Mouse (Mus musculus) liver, embryonic 14.5 days (tissue): ENCODE data around the gene Col6a3. TPM values are rescaled to one million over a fixed set of nuclear protein-coding genes. Genes with fewer than 3 reads are reported as not detected.
A peak's percentile ranks its signal among the peaks of the same experiment; 100 is the strongest.

Source experiments
- ATAC-seq: fragments of 200-750 bp; cut with Nextera tagmentation; 2 replicates; pipeline ENCODE4 v1.8.0; 2017; ENCODE audit warnings: moderate number of reproducible peaks, mild to moderate bottlenecking, moderate library complexity; ENCODE audit not compliant: insufficient read depth
- DNase-seq, 3 experiments: peaks; one replicate each; pipeline ENCODE4 v3.0.0-alpha.2; 2012 to 2013; ENCODE audit warnings: low read depth in 3 of 3, low spot score in 3 of 3
- H3K27ac ChIP-seq: fragments of 300-500 bp; sonication (generic); 2 replicates; pipeline ENCODE4 v1.5.1; 2014; ENCODE audit warnings: moderate library complexity, mild to moderate bottlenecking, control low read depth, inconsistent platforms
- H3K27me3 ChIP-seq: fragments of 300-500 bp; sonication (generic); 2 replicates; pipeline ENCODE4 v1.6.1; 2014; ENCODE audit warnings: mild to moderate bottlenecking, low read length, moderate library complexity; ENCODE audit not compliant: control insufficient read depth, insufficient read depth
- H3K36me3 ChIP-seq: fragments of 300-500 bp; sonication (generic); replicated peaks from 2 replicates; pipeline ENCODE4 v1.6.1; 2014; ENCODE audit warnings: low read depth; ENCODE audit not compliant: control insufficient read depth, insufficient read depth
- H3K4me1 ChIP-seq, 2 experiments: fragments of 200-500 bp in 1 of 2; fragments of 300-500 bp in 1 of 2; sonication (generic) in 1 of 2; replicated peaks; 2 replicates each; pipeline ENCODE4 v1.6.1; 2012 to 2014; ENCODE audit warnings: antibody characterized with exemption in 1 of 2, inconsistent platforms in 1 of 2, low read length in 1 of 2; ENCODE audit not compliant: control insufficient read depth in 2 of 2, insufficient read depth in 2 of 2
- H3K4me2 ChIP-seq: fragments of 300-500 bp; sonication (generic); 2 replicates; pipeline ENCODE4 v1.6.1; 2014; ENCODE audit warnings: low read depth, mild to moderate bottlenecking, control low read depth, moderate library complexity
- H3K4me3 ChIP-seq, 2 experiments: fragments of 200-500 bp in 1 of 2; fragments of 300-500 bp in 1 of 2; sonication (generic) in 1 of 2; 2 replicates each; pipeline ENCODE4 v1.5.1; 2012 to 2014; ENCODE audit warnings: low read depth in 2 of 2, low read length in 2 of 2, mild to moderate bottlenecking in 2 of 2, control low read depth in 1 of 2, inconsistent platforms in 1 of 2, moderate library complexity in 1 of 2; ENCODE audit not compliant: insufficient read depth in 1 of 2
- H3K9ac ChIP-seq: fragments of 300-500 bp; sonication (generic); replicated peaks from 2 replicates; pipeline ENCODE4 v1.6.1; 2014; ENCODE audit warnings: mild to moderate bottlenecking, control low read depth, moderate library complexity
- H3K9me3 ChIP-seq: fragments of 300-500 bp; sonication (generic); 2 replicates; pipeline ENCODE4 v1.6.1; 2016; ENCODE audit warnings: low read length, mixed read lengths; ENCODE audit not compliant: control insufficient read depth
- CTCF ChIP-seq: IDR thresholded peaks from 2 replicates; pipeline ENCODE4 v1.5.1; 2016; ENCODE audit warnings: antibody characterized with exemption, low read depth, control low read depth
- EP300 ChIP-seq: IDR thresholded peaks from 2 replicates; pipeline ENCODE4 v1.6.1; 2016; ENCODE audit warnings: antibody characterized with exemption, low read depth
- WGBS: fragments of 180-500 bp; shearing (Covaris S2); extraction: QIAGEN DNeasy Blood & Tissue Kit; methylation state at CpG from one replicate; pipeline ENCODE4 v1.1.7; 2014; ENCODE audit not compliant: insufficient replicate concordance; 5-methylcytosine and 5-hydroxymethylcytosine counted together
- polyA plus RNA-seq, 2 experiments: library from polyadenylated mRNA; depleted of rRNA in 1 of 2; stranded (reverse) in 1 of 2; unstranded in 1 of 2; fragments of >200 nt; fragmentation: Nextera tagmentation in 1 of 2; extraction: Ambion mirVana in 1 of 2; gene quantifications; 2 replicates each; pipeline versions ENCODE4 v1.2.1 to v1.2.3; 2012 to 2014

The Col6a3 gene
- polyA plus RNA-seq, 2 experiments = 2.8 to 4.2 TPM

DNA sequence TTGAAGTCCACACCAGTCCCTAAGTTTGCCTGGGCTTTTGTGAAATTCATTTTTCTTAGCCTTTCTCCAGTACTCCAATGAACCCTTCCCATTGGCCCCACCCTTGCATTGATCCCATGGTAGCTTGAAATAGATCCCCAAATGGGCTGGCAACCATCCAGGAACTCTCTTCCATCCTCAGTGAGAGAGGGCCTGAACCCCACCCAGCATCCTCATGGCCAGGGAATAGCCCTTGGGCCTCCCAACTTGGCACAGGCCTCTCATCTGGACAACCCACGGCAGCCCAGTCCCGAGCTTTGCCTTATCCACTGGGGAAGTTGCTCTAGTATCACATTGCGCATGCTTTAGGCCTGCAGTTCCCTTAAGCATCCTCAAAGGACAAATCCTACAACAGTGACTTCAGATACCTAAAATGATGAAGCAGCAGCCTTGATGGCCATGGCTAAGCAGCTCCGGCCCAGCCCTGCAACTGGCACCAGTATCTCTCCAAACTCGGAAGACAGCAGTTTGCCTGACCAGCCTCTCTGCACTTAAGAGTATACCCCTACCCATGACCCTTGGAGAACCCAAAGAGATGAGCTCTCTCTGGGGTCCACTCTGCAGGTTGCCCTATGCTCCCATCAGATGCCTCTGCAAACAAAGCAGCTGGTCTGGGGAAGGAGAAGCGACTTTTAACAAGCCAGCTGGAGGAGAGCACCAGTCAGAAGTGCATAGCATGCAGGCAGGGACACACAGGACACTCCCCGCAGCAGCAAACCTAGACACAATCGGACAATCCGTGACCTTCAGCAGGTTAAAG, 783 bp downstream of the Col6a3 start:
- DNase-seq (no peak), ATAC-seq (no peak)
- Histone ChIP-seq H3K27ac (no peak overlapping the region), H3K4me3 (peak overlapping the region in 1 of 2 experiments; percentile 14; a peak in 1 of 4 replicates), H3K9me3 (no peaks in the 10 kb centered on the region), H3K4me2 (no peak overlapping the region), H3K27me3 (no peaks in the 10 kb centered on the region), H3K9ac (no peak overlapping the region), H3K36me3 (no peaks in the 10 kb centered on the region), H3K4me1 (no peaks in the 10 kb centered on the region)
- WGBS = 60% methylated on average over 9 of the region's 9 CpGs
- no peak for TF ChIP-seq CTCF
- TF ChIP-seq EP300 = no peak

GRCm38 (mm10) chr1:90840250-90840649, 3.5 kb downstream of the Col6a3 start:
- TF ChIP-seq EP300 (no peak), CTCF (peak; percentile 36)
- WGBS = 13% methylated on average over 4 of the region's 4 CpGs
- Histone ChIP-seq H3K9me3 (no peaks in the 10 kb centered on the region), H3K27me3 (no peaks in the 10 kb centered on the region), H3K9ac (no peak overlapping the region), H3K4me2 (no peak overlapping the region), H3K4me1 (no peaks in the 10 kb centered on the region), H3K27ac (no peak overlapping the region), H3K36me3 (no peaks in the 10 kb centered on the region), H3K4me3 (no peak overlapping the region)
- DNase-seq (no peak), ATAC-seq (no peak)

DNA sequence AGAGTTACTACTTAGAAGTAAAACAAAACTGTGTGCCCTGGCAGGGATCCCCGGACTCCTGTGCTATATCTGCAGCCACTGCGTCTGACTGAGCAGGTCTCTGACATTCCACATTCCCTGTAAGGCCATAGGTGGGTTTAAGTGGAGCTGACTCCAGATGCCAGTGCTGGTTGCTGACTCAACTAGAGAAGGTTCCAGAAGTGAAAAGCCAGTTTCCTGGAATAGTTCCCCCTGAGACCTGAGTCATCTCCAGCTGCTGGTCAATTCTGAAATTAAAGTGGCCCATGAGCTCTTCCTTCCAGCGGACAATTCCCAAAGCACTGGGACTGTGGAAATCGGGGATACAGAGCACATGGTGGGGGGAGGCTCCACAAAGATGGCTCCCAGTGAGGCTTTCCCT, 5.1 kb downstream of the Col6a3 start:
- Histone ChIP-seq H3K4me1 (no peaks in the 10 kb centered on the region), H3K27ac (no peak overlapping the region), H3K4me2 (no peak overlapping the region), H3K9me3 (no peaks in the 10 kb centered on the region), H3K27me3 (no peaks in the 10 kb centered on the region), H3K9ac (no peak overlapping the region), H3K36me3 (no peaks in the 10 kb centered on the region), H3K4me3 (no peak overlapping the region)
- no peak for TF ChIP-seq EP300
- no peak for TF ChIP-seq CTCF
- DNase-seq = no peak
- no peak for ATAC-seq
- WGBS = 66% methylated on average over 4 of the region's 4 CpGs

- Histone ChIP-seq H3K4me1 (no peaks in the 10 kb centered on the region), H3K27ac (no peak overlapping the region), H3K4me2 (no peak overlapping the region), H3K36me3 (no peaks in the 10 kb centered on the region), H3K27me3 (no peaks in the 10 kb centered on the region), H3K4me3 (no peak overlapping the region), H3K9me3 (no peaks in the 10 kb centered on the region), H3K9ac (no peak overlapping the region)
- TF ChIP-seq EP300 (no peak), CTCF (no peak)
- ATAC-seq (no peak), DNase-seq (no peak)
- 51% methylated on average over 12 of the region's 12 CpGs for WGBS
Observed at GRCm38 (mm10) chr1:90838221-90838620, 5.5 kb downstream of the Col6a3 start.

DNA sequence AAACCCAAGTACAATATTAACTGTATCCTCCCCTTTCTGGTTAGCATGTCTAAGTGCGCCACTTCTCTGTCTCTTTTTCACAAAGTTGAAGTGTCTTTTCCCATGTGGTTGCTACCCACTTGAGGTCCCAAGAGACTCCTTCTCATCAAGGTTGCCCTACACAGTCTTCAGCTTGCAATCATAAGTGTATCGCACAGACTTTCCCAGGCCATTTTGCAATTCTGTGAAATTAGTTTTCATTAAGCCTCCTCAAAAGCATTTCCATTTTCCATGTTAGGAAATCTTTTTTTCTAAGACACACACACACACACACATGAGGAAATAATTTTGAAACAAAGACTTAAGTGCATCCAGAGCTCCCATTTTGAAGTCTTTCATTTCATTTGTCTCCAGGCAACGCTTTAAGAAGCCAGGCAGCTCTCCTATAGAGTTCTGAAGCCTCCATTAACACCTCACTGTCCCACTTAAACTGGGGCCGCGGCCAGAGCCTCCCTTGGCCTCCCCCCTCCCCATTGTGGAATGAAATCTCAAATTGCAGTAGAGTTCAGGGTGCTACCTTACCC, 7.5 kb downstream of the Col6a3 start:
- no peaks in the 10 kb centered on the region for H3K9me3 ChIP-seq
- no peaks in the 10 kb centered on the region for H3K27me3 ChIP-seq
- H3K4me1 ChIP-seq = no peaks in the 10 kb centered on the region
- H3K9ac ChIP-seq = no peak overlapping the region
- 42% methylated on average over 5 of the region's 5 CpGs for WGBS
- no peak overlapping the region for H3K27ac ChIP-seq
- H3K4me2 ChIP-seq = no peak overlapping the region
- H3K36me3 ChIP-seq = no peaks in the 10 kb centered on the region
- no peak for DNase-seq
- no peak for ATAC-seq
- H3K4me3 ChIP-seq = no peak overlapping the region
- no peak for TF ChIP-seq CTCF
- TF ChIP-seq EP300 = no peak
